Comparison of ENCODE assay signal across 8 mouse cellular contexts in genomic region chr1:75507006-75507405, GRCm38 (mm10). TPM values are rescaled to one million over a fixed set of nuclear protein-coding genes. Genes with fewer than 3 reads are reported as not detected.
A peak's percentile ranks its signal among the peaks of the same experiment; 100 is the strongest.
DNase-seq lines count a peak whose midpoint lies in the region; ATAC-seq and TF ChIP-seq lines count a peak whose summit lies in the region.

Gene Inha, plus strand, starts transcription at chr1:75507077.

- H3ac ChIP-seq in C2C12 (ENCODE audit: control insufficient read depth, insufficient read length, low read depth), result peak within 1 kb of the TSS; percentile 84

- peak within 1 kb of the TSS; percentile 73 for H3K4me3 ChIP-seq in heart, embryonic 12.5 days
- peak within 1 kb of the TSS; percentile 30 for H3K4me3 ChIP-seq in C2C12 (ENCODE audit: insufficient read depth, poor library complexity, severe bottlenecking)
- peak within 1 kb of the TSS; percentile 91 for H3K4me3 ChIP-seq in embryonic facial prominence, embryonic 11.5 days (ENCODE audit: low read depth, low read length)
- H3K4me3 ChIP-seq in midbrain, embryonic 16.5 days (ENCODE audit: low read depth, low read length), result peak within 1 kb of the TSS; percentile 57

- no peaks in the 10 kb centered on the region for H3K79me3 ChIP-seq in C2C12 (ENCODE audit: low read depth)

- intact Hi-C loops in heart, postnatal 36 days (cut with DNase I), result loop anchor here (2.0 kb wide), 1 partner anchor 42 kb away; no protein-coding TSS in a partner anchor

- 24% methylated on average over 10 of the region's 10 CpGs for WGBS in heart, embryonic 12.5 days
- 80% methylated on average over 10 of the region's 10 CpGs for WGBS in embryonic facial prominence, embryonic 11.5 days
- WGBS in midbrain, embryonic 16.5 days, result 75% methylated on average over 10 of the region's 10 CpGs

- peak within 1 kb of the TSS; percentile 99 for H3K27ac ChIP-seq in heart, embryonic 12.5 days (ENCODE audit: poor library complexity, severe bottlenecking)
- peak within 1 kb of the TSS; percentile 96 for H3K27ac ChIP-seq in embryonic facial prominence, embryonic 11.5 days (replicated peaks; ENCODE audit: low read depth, low read length)
- H3K27ac ChIP-seq in midbrain, embryonic 16.5 days (ENCODE audit: low read length), result peak within 1 kb of the TSS; percentile 86

- no peaks in the 10 kb centered on the region for H3K79me2 ChIP-seq in C2C12 (ENCODE audit: control insufficient read depth, insufficient read depth)

- peaks cover 23% of the 10 kb centered on the region for H3K36me3 ChIP-seq in heart, embryonic 12.5 days
- no peaks in the 10 kb centered on the region for H3K36me3 ChIP-seq in C2C12 (ENCODE audit: control insufficient read depth, insufficient read depth)
- H3K36me3 ChIP-seq in embryonic facial prominence, embryonic 11.5 days (replicated peaks; ENCODE audit: control insufficient read depth, insufficient read depth, low read depth, low read length), result no peaks in the 10 kb centered on the region
- H3K36me3 ChIP-seq in midbrain, embryonic 16.5 days (ENCODE audit: control insufficient read depth, insufficient read depth, low read length), result no peaks in the 10 kb centered on the region

- no peak for ATAC-seq in heart, embryonic 12.5 days (ENCODE audit: insufficient number of reproducible peaks, low FRiP score)
- ATAC-seq in embryonic facial prominence, embryonic 11.5 days (replicated peaks; ENCODE audit: insufficient number of reproducible peaks, low FRiP score, low TSS enrichment, low read depth), result no peak
- no peak for ATAC-seq in midbrain, embryonic 16.5 days

- peak within 1 kb of the TSS; percentile 96 for H3K9ac ChIP-seq in heart, embryonic 12.5 days
- H3K9ac ChIP-seq in embryonic facial prominence, embryonic 11.5 days (replicated peaks; ENCODE audit: low read length), result peak within 1 kb of the TSS; percentile 98
- peak within 1 kb of the TSS; percentile 82 for H3K9ac ChIP-seq in midbrain, embryonic 16.5 days (ENCODE audit: low read depth, low read length)

- peaks cover 69% of the 10 kb centered on the region for H3K4me1 ChIP-seq in heart, embryonic 12.5 days (replicated peaks)
- no peaks in the 10 kb centered on the region; the same call in 1 of the 2 replicates for H3K4me1 ChIP-seq in embryonic facial prominence, embryonic 11.5 days (ENCODE audit: control insufficient read depth, insufficient read depth, low read length)
- peaks cover 22% of the 10 kb centered on the region for H3K4me1 ChIP-seq in midbrain, embryonic 16.5 days (ENCODE audit: control insufficient read depth, insufficient read depth, low read length)

- peak within 1 kb of the TSS; percentile 87 for H3K4me2 ChIP-seq in heart, embryonic 12.5 days
- H3K4me2 ChIP-seq in embryonic facial prominence, embryonic 11.5 days (ENCODE audit: low read depth, low read length), result peak within 1 kb of the TSS; percentile 95
- peak within 1 kb of the TSS; percentile 83 for H3K4me2 ChIP-seq in midbrain, embryonic 16.5 days (ENCODE audit: low read length)

- no peaks in the 10 kb centered on the region for H3K9me3 ChIP-seq in heart, embryonic 12.5 days (replicated peaks)
- H3K9me3 ChIP-seq in embryonic facial prominence, embryonic 11.5 days (replicated peaks; ENCODE audit: control insufficient read depth, low read length), result no peaks in the 10 kb centered on the region
- no peaks in the 10 kb centered on the region for H3K9me3 ChIP-seq in midbrain, embryonic 16.5 days (replicated peaks; ENCODE audit: control insufficient read depth, low read length, poor library complexity, severe bottlenecking)

- no peaks in the 10 kb centered on the region for H3K27me3 ChIP-seq in heart, embryonic 12.5 days (replicated peaks)
- peaks cover 4% of the 10 kb centered on the region for H3K27me3 ChIP-seq in C2C12 (ENCODE audit: control insufficient read depth, insufficient read depth, insufficient read length)
- no peaks in the 10 kb centered on the region for H3K27me3 ChIP-seq in embryonic facial prominence, embryonic 11.5 days (ENCODE audit: control insufficient read depth, insufficient read depth, low read length)
- H3K27me3 ChIP-seq in midbrain, embryonic 16.5 days (ENCODE audit: control insufficient read depth, insufficient read depth, low read depth, low read length), result no peaks in the 10 kb centered on the region

- no peak for DNase-seq in heart, postnatal 36 days
- DNase-seq in embryonic facial prominence, embryonic 11.5 days (ENCODE audit: low spot score), result no peak
- no peak for DNase-seq in layer of hippocampus, postnatal 10 days (ENCODE audit: low spot score in 2 of 2)
- DNase-seq in urinary bladder, adult 18-20 months (ENCODE audit: low spot score in 2 of 2), result no peak
- DNase-seq in urinary bladder, postnatal 4 days (ENCODE audit: low spot score in 2 of 2), result no peak

- TF ChIP-seq CTCF in C2C12 (IDR thresholded peaks at IDR 0.05; ENCODE audit: control insufficient read depth, insufficient read depth, insufficient read length), result no peak

TF ChIP-seq in C2C12, 6 proteins besides CTCF, POLR2A, EP300 and RAD21:
- no peak for TF ChIP-seq MYOG (IDR thresholded peaks at IDR 0.05; ENCODE audit: control insufficient read depth, extremely low read depth, insufficient read length)
- no peak for TF ChIP-seq CEBPB (IDR thresholded peaks at IDR 0.05; ENCODE audit: low read depth)

RNA-seq across cellular contexts. Expression of gene Inha, which starts in this region (rescaled TPM):
- polyA plus RNA-seq in heart, embryonic 12.5 days (2016; fragmentation: Nextera tagmentation; extraction: Ambion mirVana), result 7.5 and 9.2 TPM in 2 replicates
- total RNA-seq in heart, postnatal 36 days (2021), result 1 to 10 TPM; 3.6 TPM
- polyA plus RNA-seq in C2C12 (2012; fragmentation: generic; extraction: Trizol), result 0.64 TPM
- polyA plus RNA-seq in embryonic facial prominence, embryonic 11.5 days (2014; fragmentation: Nextera tagmentation; extraction: Ambion mirVana), result 1.5 and 1.9 TPM in 2 replicates
- 10 to 100 TPM; 25.5 to 28.4 TPM for total RNA-seq in layer of hippocampus, postnatal 10 days (2021)
- polyA plus RNA-seq in midbrain, embryonic 16.5 days (2015; fragmentation: Nextera tagmentation; extraction: Ambion mirVana), result 19.7 and 21.2 TPM in 2 replicates

Comparison
In these comparisons a context has a peak if more than half of its experiments do, and no peak if none do; other contexts are left out.
1. RNA of gene Inha (total RNA-seq): 25.5 to 28.4 TPM in layer of hippocampus, postnatal 10 days; 3.6 TPM in heart, postnatal 36 days; every median in the first group is over 4 times any median in the second.
2. H3K4me3 ChIP-seq: peak in every context shown above with its lines; median percentile 91 in embryonic facial prominence, embryonic 11.5 days; 73 in heart, embryonic 12.5 days; 57 in midbrain, embryonic 16.5 days; 30 in C2C12.
3. Peak in every context shown above with its lines, with median percentiles within 50 percentile points of each other: H3K27ac ChIP-seq, H3K4me2 ChIP-seq and H3K9ac ChIP-seq.